Mouse (Mus musculus): ENCODE data around the gene Cd36. TPM values are rescaled to one million over a fixed set of nuclear protein-coding genes. Genes with fewer than 3 reads are reported as not detected.
A peak's percentile ranks its signal among the peaks of the same experiment; 100 is the strongest.

The Cd36 gene
- total RNA-seq, 2 experiments from 2014 or later, result 1.9 to 2.2 TPM

DNA sequence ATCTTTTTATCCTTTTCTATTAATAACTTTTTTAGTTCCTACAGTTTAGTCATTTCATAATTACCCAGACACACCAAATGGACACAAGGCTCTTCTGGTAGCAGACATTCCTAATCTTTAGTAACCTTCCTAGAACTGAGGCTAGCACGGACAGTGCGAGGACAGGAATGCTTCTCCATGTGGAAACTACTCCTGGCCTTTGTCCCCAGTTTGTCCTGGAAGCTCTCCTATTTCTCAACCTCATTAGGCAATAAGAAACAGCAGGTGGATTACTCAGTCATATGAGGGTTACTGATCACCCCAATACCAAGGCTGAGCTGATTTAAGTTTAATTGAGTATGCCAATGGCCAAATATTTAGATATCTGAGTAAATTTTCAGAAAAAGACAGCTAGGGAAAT, 25.5 kb downstream of the Cd36 start:
- no peak for DNase-seq (ENCODE audit: low spot score in 2 of 2)

DNA sequence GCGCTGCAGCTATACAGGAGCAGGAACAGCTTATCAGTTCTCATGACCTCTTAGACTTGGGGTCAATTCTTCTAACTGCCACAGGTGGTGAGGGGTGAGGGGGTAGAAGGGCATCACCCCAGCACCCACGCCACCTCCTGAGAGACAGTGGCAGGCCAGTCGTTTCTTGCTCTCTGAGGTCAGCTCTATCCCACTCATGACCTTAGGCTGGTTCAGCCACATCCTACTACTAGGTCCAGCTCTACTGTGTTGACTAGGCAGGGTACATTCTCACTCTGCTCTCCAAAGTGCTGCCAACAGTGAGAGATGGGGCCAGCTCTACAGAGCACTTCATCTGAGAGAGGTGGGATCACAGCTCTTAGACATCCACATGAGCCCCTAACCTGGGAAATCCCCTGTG, 30.2 kb downstream of the Cd36 start:
- no peak for DNase-seq (ENCODE audit: low spot score in 2 of 2)

DNA sequence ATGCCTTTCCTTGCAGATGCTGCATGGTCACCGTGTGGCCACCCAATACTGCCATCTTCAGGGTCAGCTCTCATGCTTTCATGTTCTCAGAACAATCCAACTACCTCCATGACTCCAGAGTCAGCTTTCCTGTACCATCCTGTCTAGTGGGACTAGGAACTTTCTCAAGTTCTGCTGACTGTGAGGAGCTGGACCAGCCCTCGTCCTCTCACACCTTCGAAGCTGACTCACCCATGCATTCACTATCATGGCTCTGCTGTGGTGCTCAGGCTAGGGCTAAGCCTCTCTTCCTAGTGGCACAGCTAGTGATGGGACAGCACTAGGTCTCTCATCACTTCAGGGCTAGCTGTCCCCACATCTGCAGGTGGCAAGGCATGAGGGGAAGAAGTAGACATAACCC, 30.7 kb downstream of the Cd36 start:
- no peak for DNase-seq (ENCODE audit: low spot score in 2 of 2)

DNA sequence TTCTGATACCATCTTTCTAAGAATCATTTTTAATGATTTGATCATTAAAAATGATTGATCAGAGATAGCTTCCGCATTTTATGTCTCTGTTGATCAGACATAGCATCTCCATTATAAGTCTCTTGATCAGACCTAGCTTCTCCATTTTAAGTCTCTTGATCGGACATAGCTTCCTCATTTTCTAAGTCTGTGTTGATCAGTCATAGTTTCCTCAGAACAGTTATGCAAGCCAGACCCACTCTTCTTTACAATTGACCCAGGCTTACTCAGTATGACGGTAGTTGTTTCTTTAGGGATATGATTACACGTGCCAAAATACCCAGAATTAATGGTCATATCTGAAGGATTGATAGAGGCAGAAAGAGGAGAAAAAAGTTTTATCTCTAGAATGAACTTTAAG, 31.3 kb downstream of the Cd36 start:
- no peak for DNase-seq (ENCODE audit: low spot score in 2 of 2)

DNA sequence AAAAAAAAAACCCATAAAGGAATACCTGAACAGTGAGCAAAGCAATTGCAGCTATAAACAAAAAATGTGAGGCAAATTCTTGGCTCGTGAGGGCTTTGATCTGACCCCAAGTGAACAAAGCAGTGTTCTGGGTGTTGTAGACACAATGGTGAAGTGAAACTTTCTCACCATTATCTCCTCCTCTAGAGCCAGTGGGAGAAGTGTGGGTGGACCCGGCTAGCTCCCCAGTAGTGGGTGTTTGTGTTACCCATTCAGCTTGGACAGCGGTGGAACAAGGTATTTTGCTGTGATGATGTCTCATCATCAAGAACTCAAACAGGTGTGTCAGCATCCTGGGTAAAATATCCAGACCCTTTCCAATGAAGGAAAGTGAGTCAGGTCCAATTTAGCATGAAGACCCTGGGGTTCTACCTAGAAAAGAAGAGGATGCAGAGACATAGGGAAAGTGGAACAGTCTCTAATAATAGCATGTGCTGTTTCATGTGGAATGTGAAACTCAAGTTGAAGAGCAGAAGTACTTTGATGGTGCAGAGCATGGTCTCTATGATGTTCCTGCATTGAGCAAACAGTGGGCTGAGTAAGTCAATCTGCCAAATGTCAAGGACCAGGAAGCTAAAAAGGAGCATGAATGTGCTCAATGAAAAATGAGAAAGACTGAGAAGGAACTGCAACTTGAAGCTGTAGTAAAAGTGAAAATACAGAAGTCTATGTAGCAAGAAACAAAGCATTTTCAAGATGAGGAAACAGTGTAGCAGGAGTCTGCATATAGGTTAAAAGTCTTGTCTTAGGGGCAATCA, 34.3 kb downstream of the Cd36 start:
- DNase-seq (ENCODE audit: low spot score in 2 of 2), result no peak

DNA sequence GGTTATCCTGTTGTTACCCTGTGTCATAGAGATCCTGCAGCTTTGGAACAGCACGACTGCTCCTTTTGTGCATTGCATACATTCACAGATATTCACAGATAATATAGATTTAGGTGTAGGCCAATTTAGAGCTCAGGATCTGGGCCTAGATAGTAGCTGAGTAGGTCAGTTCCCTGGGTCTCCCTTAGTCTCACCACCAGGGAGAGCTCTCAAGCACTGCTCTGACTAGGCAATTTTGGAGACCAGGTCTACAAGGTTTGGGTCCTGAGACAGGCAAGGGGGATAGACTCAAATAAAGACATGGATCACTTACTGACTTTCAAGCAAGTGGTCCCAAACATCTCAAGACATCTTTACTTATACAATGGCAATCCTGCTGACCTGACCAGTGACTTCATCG, 38.0 kb downstream of the Cd36 start:
- no peak for DNase-seq (ENCODE audit: low spot score in 2 of 2)

DNA sequence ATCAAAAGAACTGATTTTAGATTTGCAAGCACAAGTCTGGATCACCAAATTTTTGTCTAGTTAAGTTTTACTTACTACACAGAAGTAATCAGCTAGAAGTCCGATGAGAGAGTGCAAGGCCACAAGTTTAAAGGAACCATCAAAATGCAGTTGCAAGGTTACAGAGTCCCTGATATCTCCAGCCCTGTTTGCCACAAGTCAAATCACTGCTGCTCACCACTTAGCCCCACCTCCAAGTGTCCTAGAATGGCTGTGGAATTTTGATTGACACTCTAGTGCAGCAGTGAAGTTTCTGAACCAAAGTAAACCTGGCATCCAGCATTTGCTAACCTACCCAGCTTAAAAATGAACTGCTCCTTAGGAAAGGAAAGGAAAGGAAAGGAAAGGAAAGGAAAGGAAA, 39.0 kb downstream of the Cd36 start:
- no peak for DNase-seq (ENCODE audit: low spot score in 2 of 2)

DNA sequence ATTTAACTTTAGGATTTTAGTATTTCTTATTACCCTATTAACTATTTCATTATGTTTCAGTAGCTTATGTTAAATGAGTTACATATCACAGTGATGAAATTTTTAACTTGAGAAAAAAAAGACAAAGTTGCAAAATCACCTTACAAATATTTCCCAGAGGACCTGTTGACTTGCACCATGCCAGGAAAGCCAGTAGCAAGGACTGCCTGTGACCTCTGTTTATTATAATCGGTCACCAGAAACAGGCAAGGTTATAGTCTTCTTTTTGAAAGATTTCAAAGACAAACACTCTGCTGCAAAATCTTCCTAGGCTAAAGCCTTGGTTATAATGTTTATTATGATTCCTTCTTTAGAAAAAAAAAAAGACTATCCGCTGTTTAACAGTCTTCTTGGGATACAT, 39.9 kb downstream of the Cd36 start:
- no peak for DNase-seq (ENCODE audit: low spot score in 2 of 2)

DNA sequence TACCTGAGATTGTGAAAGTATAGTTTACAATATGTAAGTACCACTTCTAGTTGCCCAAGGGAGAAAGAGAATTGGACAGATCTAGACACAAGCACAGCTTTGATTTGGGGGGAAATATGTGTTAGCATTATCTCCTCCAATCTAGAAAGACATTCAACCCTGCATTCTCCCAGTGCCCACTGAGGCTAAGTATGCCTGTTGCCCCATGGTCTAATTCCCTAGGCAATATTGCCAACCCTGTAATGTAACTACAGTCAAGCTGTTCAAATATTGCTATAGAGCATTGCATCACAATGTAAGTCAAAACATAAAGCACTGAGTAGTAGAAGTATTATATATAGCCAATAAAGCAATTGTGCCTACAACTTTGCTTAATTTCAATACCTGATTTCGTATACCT, 40.3 kb downstream of the Cd36 start:
- DNase-seq (ENCODE audit: low spot score in 2 of 2), result no peak

DNA sequence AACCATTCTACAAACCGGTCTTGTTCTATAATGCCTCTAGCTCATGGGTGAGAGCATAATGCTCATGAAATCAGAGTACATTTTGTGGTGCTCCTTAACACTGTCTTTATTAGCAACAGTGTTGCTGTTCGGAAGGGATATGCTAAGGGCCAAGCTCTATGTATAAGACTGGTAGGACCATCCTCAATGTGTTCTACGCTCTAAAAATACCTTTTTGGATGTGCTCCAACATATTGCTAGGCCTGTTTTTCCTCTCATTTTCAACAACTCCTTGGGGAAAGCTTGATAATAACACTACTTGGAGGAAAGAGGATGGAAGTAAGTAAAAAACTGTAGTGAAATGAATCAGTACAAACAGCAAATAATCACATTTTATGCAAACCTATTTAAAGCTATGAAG, 44.7 kb downstream of the Cd36 start:
- no peak for DNase-seq (ENCODE audit: low spot score in 2 of 2)

DNA sequence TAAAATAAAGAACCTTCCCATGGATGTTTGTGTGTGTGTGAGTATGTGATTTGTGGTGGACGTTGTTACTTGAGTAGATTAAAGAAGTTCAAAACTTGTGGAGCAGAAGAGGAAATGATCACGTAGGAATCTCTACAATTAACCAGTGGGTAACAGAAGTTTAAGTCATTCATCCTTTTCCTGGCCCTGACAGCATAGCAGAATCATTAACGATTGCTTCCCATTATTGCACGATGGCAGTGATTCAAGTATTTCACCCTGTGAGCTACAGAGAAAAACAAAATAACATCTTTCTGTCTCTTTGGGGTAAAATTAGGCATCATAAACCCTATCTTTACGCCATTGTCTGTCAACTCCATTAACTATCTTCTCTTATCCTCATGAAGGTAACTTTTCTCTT, 45.3 kb downstream of the Cd36 start:
- no peak for DNase-seq (ENCODE audit: low spot score in 2 of 2)

DNA sequence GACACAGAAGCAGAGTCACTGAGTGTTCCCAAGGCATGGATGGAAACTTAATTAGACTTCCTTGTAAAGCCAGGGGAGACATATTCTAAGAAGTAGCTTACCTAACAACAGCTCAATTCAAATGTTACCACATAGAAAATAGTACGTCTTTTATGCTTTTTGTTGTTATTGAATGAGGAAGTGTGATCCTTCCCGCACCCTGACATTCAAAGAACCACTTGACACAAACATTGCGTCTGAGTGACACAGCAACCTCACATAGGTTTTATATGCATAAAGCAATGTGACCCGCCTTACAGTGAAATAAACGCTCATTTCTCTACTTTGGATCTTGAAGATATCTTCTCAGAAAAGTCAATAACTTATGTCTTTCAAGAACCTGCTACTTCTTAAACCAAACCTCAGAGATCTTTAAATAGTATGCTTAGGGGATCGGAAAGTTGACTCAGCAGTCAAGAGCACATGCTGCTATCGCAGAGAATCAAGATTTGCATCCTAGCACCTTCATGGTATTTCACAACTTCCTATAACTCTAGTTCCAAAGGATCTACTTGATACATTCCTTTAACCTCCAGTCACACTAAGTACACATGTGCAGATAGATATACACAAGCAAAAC, 46.4 kb downstream of the Cd36 start:
- no peak for DNase-seq (ENCODE audit: low spot score in 2 of 2)

DNA sequence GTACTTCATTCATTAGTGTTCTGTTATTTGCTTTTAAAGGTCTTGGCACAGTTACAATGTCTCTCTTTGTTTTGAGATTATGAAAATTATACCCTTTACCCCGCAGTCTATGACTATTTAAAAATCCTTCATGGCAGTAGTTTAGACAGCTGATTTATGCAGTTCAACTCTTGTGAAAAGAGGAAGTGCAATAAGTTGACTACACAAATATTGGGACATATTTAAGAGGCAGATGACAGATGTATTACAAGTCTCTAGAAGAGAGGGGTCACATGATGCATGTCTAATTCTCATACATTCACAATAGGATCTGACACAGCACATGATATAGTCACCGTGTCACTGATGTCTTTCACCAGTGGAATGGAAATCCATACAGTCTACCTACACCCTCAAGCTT, 49.1 kb downstream of the Cd36 start:
- no peak for DNase-seq (ENCODE audit: low spot score in 2 of 2)

DNA sequence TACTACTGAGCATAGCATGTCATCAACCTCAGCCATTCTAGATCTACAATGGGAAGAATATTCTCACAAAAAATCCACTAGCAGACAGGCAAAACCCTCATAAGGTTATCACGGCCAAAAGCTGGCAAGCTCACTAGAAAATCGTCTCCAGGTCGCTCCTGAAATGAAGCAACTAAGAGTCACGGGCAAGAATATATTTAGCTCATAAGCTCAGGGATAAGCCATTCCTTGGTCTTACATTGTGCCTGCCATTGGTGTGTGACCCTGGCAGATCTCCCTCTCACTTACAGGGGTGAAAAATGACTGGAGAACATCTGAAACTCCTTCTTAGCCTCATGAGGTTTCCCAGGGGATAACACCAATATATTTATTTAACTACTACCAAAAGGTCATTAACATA, 52.2 kb downstream of the Cd36 start:
- DNase-seq (ENCODE audit: low spot score in 2 of 2), result no peak

DNA sequence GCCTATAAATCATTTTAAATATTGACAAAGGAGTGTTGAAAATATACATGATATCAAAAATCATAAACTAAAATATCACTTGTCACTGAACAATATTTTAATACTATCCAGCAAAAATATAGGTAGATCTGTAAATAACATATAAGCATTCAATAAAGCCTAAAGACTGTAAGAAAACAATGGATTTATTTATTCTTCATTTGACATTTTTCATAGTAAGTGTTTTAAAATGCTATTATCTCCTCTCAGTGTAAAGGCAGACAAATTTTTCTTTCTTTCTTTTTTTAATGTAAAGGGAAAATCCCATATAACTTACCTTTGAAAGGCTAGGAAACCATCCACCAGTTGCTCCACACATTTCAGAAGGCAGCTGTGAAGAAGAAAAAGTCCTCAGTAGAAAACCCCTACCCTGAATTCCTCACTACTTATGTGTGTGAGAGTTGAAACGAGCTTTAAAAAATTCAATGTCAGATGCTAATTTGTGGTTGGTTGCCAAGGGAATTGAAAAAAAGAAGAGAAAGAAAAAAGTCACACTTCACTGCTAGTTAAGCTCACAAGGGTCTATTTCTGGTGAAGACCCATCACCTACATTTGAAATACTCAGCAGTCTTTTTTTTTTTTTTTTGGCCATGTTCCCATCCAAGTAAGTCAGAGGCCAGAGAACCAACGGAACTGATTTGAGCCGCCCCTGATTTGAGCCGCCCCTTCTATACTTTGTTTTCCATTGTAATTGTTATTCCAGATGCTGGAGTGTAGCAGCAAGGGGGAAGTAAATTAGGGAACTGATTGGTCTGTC, 53.1 kb downstream of the Cd36 start:
- DNase-seq (ENCODE audit: low spot score in 2 of 2), result no peak

DNA sequence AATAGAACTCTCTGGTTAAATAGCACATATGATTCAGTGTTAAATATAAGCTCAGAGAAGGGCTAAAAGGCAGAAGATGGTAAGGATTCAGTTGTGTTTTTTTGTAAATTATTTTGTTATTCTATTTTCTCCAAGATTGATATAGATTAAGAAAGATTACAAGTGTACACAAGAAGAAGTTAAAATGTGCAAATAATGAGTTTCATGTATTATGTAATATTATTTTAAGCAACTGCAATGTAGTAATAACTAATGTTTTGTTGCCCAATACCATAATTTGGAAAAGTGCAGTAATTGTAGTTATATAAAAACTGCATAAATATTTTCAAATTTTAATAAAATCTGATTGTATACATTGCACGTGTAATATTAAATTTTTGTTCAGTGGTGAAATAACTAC, 54.8 kb downstream of the Cd36 start:
- DNase-seq (ENCODE audit: low spot score in 2 of 2), result no peak

DNA sequence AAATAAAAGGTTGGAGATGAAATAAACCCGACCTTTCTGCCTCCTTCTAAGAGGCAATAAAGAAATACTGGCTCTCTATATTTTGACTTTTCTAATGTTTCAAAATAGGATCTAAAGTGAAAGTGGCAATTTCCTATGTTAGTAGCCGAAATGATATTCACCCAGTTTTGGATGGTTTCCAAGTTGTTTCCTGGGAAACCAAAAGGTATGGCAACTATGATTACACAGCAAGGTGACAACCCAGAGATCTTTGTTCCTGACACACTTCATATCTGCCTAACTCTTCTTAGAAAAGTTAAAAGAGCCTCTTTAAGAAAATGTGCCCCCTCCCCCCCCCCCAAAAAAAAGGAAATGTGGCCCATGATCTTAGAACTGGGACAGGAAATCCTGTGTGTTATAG, 58.1 kb downstream of the Cd36 start:
- DNase-seq (ENCODE audit: low spot score in 2 of 2), result no peak

DNA sequence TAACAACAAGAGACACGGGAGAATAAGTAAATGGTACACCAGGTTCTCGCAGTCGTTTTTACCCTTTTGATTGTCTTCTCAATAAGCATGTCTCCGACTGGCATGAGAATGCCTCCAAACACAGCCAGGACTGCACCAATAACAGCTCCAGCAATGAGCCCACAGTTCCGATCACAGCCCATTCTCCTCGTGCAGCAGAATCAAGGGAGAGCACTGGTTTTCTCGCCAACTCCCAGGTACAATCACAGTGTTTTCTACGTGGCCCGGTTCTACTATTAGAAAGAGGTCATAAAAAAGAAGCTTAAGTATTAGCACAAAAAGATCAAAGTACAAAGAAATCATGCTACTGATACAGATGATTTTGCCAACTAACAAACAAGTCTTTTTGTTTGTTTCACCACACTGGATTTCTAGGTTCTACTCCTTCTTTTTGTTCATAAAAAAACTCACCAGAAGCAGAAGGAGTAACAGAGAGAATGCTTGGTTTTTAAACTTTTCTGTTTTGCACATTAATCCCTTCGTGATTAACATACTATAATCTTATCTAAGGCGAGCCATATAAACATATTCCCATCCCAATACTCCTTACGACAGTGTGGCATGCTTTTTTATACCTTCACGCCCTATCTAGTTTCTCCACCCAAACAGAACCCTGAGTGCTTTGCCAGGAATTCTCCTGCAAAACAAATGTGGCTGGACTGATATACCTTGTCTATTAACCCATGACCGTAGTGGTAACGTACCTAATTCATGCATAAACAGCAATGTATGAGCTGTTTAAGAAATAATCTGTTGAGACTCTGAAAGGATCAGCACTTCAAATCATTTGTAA, 59.7 kb downstream of the Cd36 start:
- no peak for DNase-seq (ENCODE audit: low spot score in 2 of 2)

DNA sequence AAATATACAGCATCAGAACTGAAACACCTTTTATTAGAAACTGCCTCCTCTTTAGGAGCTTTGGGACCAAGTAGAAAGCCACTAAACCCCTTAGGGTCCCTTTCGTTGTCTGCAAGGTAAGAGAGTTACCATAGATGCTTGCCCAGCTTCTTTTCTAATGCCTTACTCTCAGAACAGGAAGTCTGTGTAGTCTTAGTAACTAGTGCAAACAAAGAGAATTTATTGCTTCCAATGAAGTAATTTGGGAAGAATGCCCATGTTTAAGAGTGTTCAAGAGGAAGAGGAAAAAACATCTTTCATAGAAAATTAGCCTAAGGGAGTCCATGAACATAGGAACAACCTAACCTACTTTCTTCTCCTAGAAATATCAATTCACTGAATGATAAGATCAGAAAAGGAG, 67.2 kb downstream of the Cd36 start:
- no peak for DNase-seq (ENCODE audit: low spot score in 2 of 2)

DNA sequence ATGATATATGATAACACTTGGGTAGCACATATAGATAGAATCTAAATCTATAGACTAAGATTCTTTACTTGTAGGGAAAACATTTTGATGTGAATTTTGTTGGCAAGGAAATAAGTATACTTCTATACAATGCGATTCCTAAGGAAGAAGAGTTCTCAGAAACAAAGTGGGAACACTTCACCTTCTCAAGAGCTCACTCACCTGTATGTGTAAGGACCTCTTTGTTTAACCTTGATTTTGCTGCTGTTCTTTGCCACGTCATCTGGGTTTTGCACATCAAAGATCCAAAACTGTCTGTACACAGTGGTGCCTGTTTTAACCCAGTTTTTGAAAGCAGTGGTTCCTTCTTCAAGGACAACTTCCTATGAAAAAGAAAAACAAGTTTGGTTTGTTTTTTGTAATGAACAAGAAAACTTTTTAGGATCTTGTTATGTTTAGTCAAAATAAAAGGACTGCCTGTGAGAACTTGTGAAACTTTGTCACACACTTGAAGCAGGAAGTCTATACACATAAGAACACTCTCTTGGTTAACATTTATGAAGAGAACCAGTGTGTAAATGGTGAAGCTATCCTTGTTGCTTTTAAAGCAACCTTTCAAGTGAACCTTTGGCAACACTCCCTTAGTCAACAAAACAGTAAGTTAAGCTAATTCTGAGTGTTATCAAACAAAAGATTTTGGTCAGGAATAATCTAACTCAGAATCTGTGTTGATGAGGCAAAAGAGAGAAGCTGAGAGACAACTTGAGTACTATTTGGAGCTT, 68.2 kb downstream of the Cd36 start:
- DNase-seq (ENCODE audit: low spot score in 2 of 2), result no peak

DNA sequence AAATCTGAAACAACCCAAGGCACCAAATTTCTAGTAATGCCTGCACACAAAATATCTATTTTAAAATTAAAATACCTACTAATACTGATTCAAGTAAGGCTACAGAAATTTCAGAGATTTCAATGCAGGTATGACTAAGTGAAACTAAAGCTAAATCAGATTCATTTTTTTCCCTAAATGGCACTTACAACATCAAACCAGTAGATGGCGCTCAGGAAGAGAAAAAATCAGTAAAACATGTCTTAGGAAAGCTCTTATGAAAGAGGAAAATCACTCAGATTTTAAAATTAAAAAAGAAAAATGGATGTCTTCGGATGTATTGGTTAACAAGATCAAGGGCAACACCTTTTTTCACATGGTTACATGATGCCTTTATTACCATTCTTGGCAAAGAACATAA, 72.4 kb downstream of the Cd36 start:
- DNase-seq (ENCODE audit: low spot score in 2 of 2), result peak in 1 of 2 experiments; percentile 14
